Mouse (Mus musculus) olfactory bulb, adult 2 months (tissue): Measurements from ENCODE around the gene 1700020D05Rik. TPM values are rescaled to one million over a fixed set of nuclear protein-coding genes. Genes with fewer than 3 reads are reported as not detected.
A peak's percentile ranks its signal among the peaks of the same experiment; 100 is the strongest.

Source experiments
- H3K27ac ChIP-seq: fragments of 200-500 bp; 2 replicates; pipeline ENCODE4 v1.5.1; 2012; ENCODE audit warnings: low read depth, low read length; ENCODE audit not compliant: insufficient read depth
- H3K4me1 ChIP-seq: fragments of 200-500 bp; 2 replicates; pipeline ENCODE4 v1.6.1; 2012; ENCODE audit warnings: low read length; ENCODE audit not compliant: control insufficient read depth, insufficient read depth
- H3K4me3 ChIP-seq: fragments of 200-500 bp; 2 replicates; pipeline ENCODE4 v1.5.1; 2012; ENCODE audit warnings: mild to moderate bottlenecking, low read depth, low read length, moderate library complexity; ENCODE audit not compliant: insufficient read depth
- CTCF ChIP-seq: fragments of 200-500 bp; IDR thresholded peaks from 2 replicates; pipeline ENCODE4 v1.5.1; 2012; ENCODE audit warnings: low read depth, mild to moderate bottlenecking, low read length, moderate library complexity; ENCODE audit not compliant: insufficient read depth
- POLR2A ChIP-seq: fragments of 200-500 bp; IDR thresholded peaks from 2 replicates; pipeline ENCODE4 v1.6.1; 2012; ENCODE audit warnings: mild to moderate bottlenecking, low read depth, low read length, moderate library complexity; ENCODE audit not compliant: insufficient read depth
- WGBS: fragments of 180-500 bp; shearing (Covaris S2); methylation state at CpG from one replicate; pipeline ENCODE4 v1.1.7; 2018; 5-methylcytosine and 5-hydroxymethylcytosine counted together
- polyA plus RNA-seq: library from polyadenylated mRNA; stranded (reverse); fragments of >200 nt; gene quantifications from 2 replicates; pipeline ENCODE4 v1.2.4, GENCODE M21; 2012; ENCODE audit warnings: low replicate concordance; ENCODE audit not compliant: missing spikeins, insufficient read depth, insufficient read length

Gene 1700020D05Rik
- polyA plus RNA-seq, 1 experiment, result not detected

- WGBS, result 92% methylated on average over 8 of the region's 8 CpGs
- H3K4me1 ChIP-seq, result peaks cover 23% of the 10 kb centered on the region
- no peak overlapping the region for H3K27ac ChIP-seq
- H3K4me3 ChIP-seq, result no peak overlapping the region; the same call in 1 of the 2 replicates
- TF ChIP-seq CTCF (no peak), POLR2A (no peak)
These were observed 38.5 kb downstream of the 1700020D05Rik start for GRCm38 (mm10) chr19:5465037-5465436.

- 9% methylated on average over 15 of the region's 15 CpGs for WGBS
- H3K4me1 ChIP-seq, result peaks cover 25% of the 10 kb centered on the region
- peak overlapping the region; percentile 70 for H3K27ac ChIP-seq
- TF ChIP-seq CTCF (peak; percentile 91), POLR2A (no peak)
- peak overlapping the region; percentile 47 for H3K4me3 ChIP-seq
These were observed 39.6 kb downstream of the 1700020D05Rik start for GRCm38 (mm10) chr19:5463791-5464562.

- TF ChIP-seq CTCF, result no peak
- no peak for TF ChIP-seq POLR2A
- 89% methylated on average over 9 of the region's 9 CpGs for WGBS
- Histone ChIP-seq H3K4me1 (peaks cover 25% of the 10 kb centered on the region), H3K27ac (no peak overlapping the region), H3K4me3 (no peak overlapping the region)
These were observed 40.4 kb downstream of the 1700020D05Rik start for GRCm38 (mm10) chr19:5463212-5463611.

GRCm38 (mm10) chr19:5461411-5461810, 42.2 kb downstream of the 1700020D05Rik start:
- 88% methylated on average over 6 of the region's 6 CpGs for WGBS
- TF ChIP-seq POLR2A (no peak), CTCF (no peak)
- Histone ChIP-seq H3K27ac (no peak overlapping the region), H3K4me1 (peaks cover 31% of the 10 kb centered on the region), H3K4me3 (no peak overlapping the region)

- peak within 1 kb of the TSS; percentile 71 for H3K4me3 ChIP-seq
- peak within 1 kb of the TSS; percentile 48 for H3K27ac ChIP-seq
- under 1% methylated on average over 32 of the region's 32 CpGs for WGBS
- TF ChIP-seq CTCF (no peak), POLR2A (peak; percentile 95)
- H3K4me1 ChIP-seq, result peaks cover 34% of the 10 kb centered on the region
These were observed 43.1 kb downstream of the 1700020D05Rik start, which contains the start of gene Fibp for GRCm38 (mm10) chr19:5460465-5460911. Gene Fibp, plus strand, starts transcription at chr19:5460615.

- TF ChIP-seq CTCF (no peak), POLR2A (no peak)
- 21% methylated on average over 3 of the region's 3 CpGs for WGBS
- Histone ChIP-seq H3K4me3 (no peak overlapping the region), H3K27ac (no peak overlapping the region), H3K4me1 (peaks cover 35% of the 10 kb centered on the region)
These were observed 43.7 kb downstream of the 1700020D05Rik start for GRCm38 (mm10) chr19:5459896-5460295.

- WGBS, result 29% methylated on average over 7 of the region's 7 CpGs
- H3K4me3 ChIP-seq, result no peak overlapping the region
- H3K4me1 ChIP-seq, result peaks cover 37% of the 10 kb centered on the region
- H3K27ac ChIP-seq, result peak overlapping the region; percentile 59
- no peak for TF ChIP-seq POLR2A
- TF ChIP-seq CTCF, result no peak
These were observed 44.6 kb downstream of the 1700020D05Rik start for GRCm38 (mm10) chr19:5459019-5459418.

GRCm38 (mm10) chr19:5457746-5458442, 45.7 kb downstream of the 1700020D05Rik start, which contains the start of gene Ccdc85b:
Gene Ccdc85b, minus strand, starts transcription at chr19:5457894.
- peak within 1 kb of the TSS; percentile 91 for H3K4me3 ChIP-seq
- peaks cover 33% of the 10 kb centered on the region for H3K4me1 ChIP-seq
- 10% methylated on average over 14 of the region's 14 CpGs for WGBS
- TF ChIP-seq CTCF, result no peak
- TF ChIP-seq POLR2A, result no peak
- H3K27ac ChIP-seq, result peak within 1 kb of the TSS; percentile 97
